Mouse (Mus musculus) kidney, adult 8-10 months (tissue): ENCODE data around the gene Wtap.
A peak's percentile ranks its signal among the peaks of the same experiment; 100 is the strongest.
"Not testable (repeated sequence)": the region's sequence is repeated elsewhere in the genome, so short reads cannot be mapped to it uniquely, and the experiment has no call there.

Experiments used
- DNase-seq, 2 experiments: peaks; one replicate each; pipeline ENCODE4 v3.0.0; 2022

Gene Wtap

GRCm38 (mm10) chr17:12994069-12994468 is at the start of gene Wtap:
Wtap (minus strand) TSS chr17:12994169.
- DNase-seq = no peak

GRCm38 (mm10) chr17:13036627-13037192 is 42.7 kb upstream of the Wtap start:
- not testable (repeated sequence) for DNase-seq

- DNase-seq = peak; percentile 81
Observed at GRCm38 (mm10) chr17:13013316-13013715, 19.3 kb upstream of the Wtap start.

GRCm38 (mm10) chr17:13009887-13010286 is 15.9 kb upstream of the Wtap start:
- DNase-seq = peak in 1 of 2 experiments; percentile 59

GRCm38 (mm10) chr17:13008528-13008927 is 14.6 kb upstream of the Wtap start:
- DNase-seq = peak; percentile 55 to 78

GRCm38 (mm10) chr17:13007730-13008425 is 13.9 kb upstream of the Wtap start:
- DNase-seq = peak; percentile 99

GRCm38 (mm10) chr17:13006984-13007383 is 13.0 kb upstream of the Wtap start:
- DNase-seq = no peak

GRCm38 (mm10) chr17:13006546-13006945 is 12.6 kb upstream of the Wtap start, which contains the start of gene Sod2:
Sod2 (plus strand) TSS chr17:13006846.
- DNase-seq = not testable (repeated sequence)

- DNase-seq = not testable (repeated sequence)
Observed at GRCm38 (mm10) chr17:13004436-13004835, 10.5 kb upstream of the Wtap start.

- not testable (repeated sequence) for DNase-seq
Observed at GRCm38 (mm10) chr17:13002243-13002642, 8.3 kb upstream of the Wtap start.

GRCm38 (mm10) chr17:12999069-12999468 is 5.1 kb upstream of the Wtap start:
- no peak for DNase-seq

GRCm38 (mm10) chr17:12997890-12998289 is 3.9 kb upstream of the Wtap start:
- no peak for DNase-seq

- DNase-seq = peak; percentile 64 to 80
Observed at GRCm38 (mm10) chr17:12996345-12996744, 2.4 kb upstream of the Wtap start.

- peak; percentile 94 to 96 for DNase-seq
Observed at GRCm38 (mm10) chr17:12992470-12992991, 1.4 kb downstream of the Wtap start.

GRCm38 (mm10) chr17:12991635-12992358 is 2.2 kb downstream of the Wtap start:
- DNase-seq = peak; percentile 87 to 90

- DNase-seq = peak in 1 of 2 experiments; percentile 34
Observed at GRCm38 (mm10) chr17:12991194-12991634, 2.8 kb downstream of the Wtap start.

GRCm38 (mm10) chr17:12990567-12991145 is 3.3 kb downstream of the Wtap start:
- no peak for DNase-seq

- DNase-seq = peak in 1 of 2 experiments; percentile 50
Observed at GRCm38 (mm10) chr17:12988096-12988495, 5.9 kb downstream of the Wtap start.

- no peak for DNase-seq
Observed at GRCm38 (mm10) chr17:12983988-12984387, 10.0 kb downstream of the Wtap start.

- DNase-seq = no peak
Observed at GRCm38 (mm10) chr17:12978546-12978945, 15.4 kb downstream of the Wtap start.

- DNase-seq = no peak
Observed at GRCm38 (mm10) chr17:12973851-12974250, 20.1 kb downstream of the Wtap start.

- DNase-seq = no peak
Observed at GRCm38 (mm10) chr17:12967173-12967572, 26.8 kb downstream of the Wtap start.

GRCm38 (mm10) chr17:12963476-12963875 is 30.5 kb downstream of the Wtap start:
- peak; percentile 50 to 60 for DNase-seq
